Mouse (Mus musculus) frontal cortex, postnatal 36 days (tissue): ENCODE measurements around the gene Gm45753.
"Not testable (repeated sequence)": the region's sequence is repeated elsewhere in the genome, so short reads cannot be mapped to it uniquely, and the experiment has no call there.

ENCODE experiments used
- DNase-seq, 2 experiments: peaks; one replicate each; pipeline ENCODE4 v3.0.0; 2022; ENCODE audit warnings: low spot score in 2 of 2

The Gm45753 gene

GRCm38 (mm10) chr8:45308366-45308765 is at the start of gene Gm45753:
Gene Gm45753, minus strand, starts transcription at chr8:45308466.
- no peak for DNase-seq

GRCm38 (mm10) chr8:45355809-45356208 is 47.5 kb upstream of the Gm45753 start:
- DNase-seq = no peak

GRCm38 (mm10) chr8:45345031-45345430 is 36.8 kb upstream of the Gm45753 start:
- DNase-seq = peak; percentile 51 to 68

GRCm38 (mm10) chr8:45344298-45344697 is 36.0 kb upstream of the Gm45753 start:
- DNase-seq = no peak

- DNase-seq = no peak
Observed at GRCm38 (mm10) chr8:45341630-45342628, 33.7 kb upstream of the Gm45753 start.

GRCm38 (mm10) chr8:45333493-45333892 is 25.2 kb upstream of the Gm45753 start:
- no peak for DNase-seq

- DNase-seq = peak; percentile 47 to 54
Observed at GRCm38 (mm10) chr8:45332685-45333409, 24.6 kb upstream of the Gm45753 start, which contains the start of gene Cyp4v3. Gene Cyp4v3, minus strand, starts transcription at chr8:45333216.

- no peak for DNase-seq
Observed at GRCm38 (mm10) chr8:45330856-45331255, 22.6 kb upstream of the Gm45753 start.

- no peak for DNase-seq
Observed at GRCm38 (mm10) chr8:45329206-45329980, 21.1 kb upstream of the Gm45753 start.

- not testable (repeated sequence) for DNase-seq
Observed at GRCm38 (mm10) chr8:45327076-45327475, 18.8 kb upstream of the Gm45753 start.

- no peak for DNase-seq
Observed at GRCm38 (mm10) chr8:45324151-45324550, 15.9 kb upstream of the Gm45753 start.

GRCm38 (mm10) chr8:45321365-45321764 is 13.1 kb upstream of the Gm45753 start:
- no peak for DNase-seq

- DNase-seq = no peak
Observed at GRCm38 (mm10) chr8:45320930-45321329, 12.7 kb upstream of the Gm45753 start.

GRCm38 (mm10) chr8:45310967-45311366 is 2.7 kb upstream of the Gm45753 start:
- no peak for DNase-seq

- no peak for DNase-seq
Observed at GRCm38 (mm10) chr8:45305479-45305878, 2.8 kb downstream of the Gm45753 start.

GRCm38 (mm10) chr8:45304354-45304753 is 3.9 kb downstream of the Gm45753 start:
- DNase-seq = no peak

- no peak for DNase-seq
Observed at GRCm38 (mm10) chr8:45302390-45302789, 5.9 kb downstream of the Gm45753 start.

GRCm38 (mm10) chr8:45295276-45295675 is 13.0 kb downstream of the Gm45753 start:
- DNase-seq = no peak

- no peak for DNase-seq
Observed at GRCm38 (mm10) chr8:45294687-45295086, 13.6 kb downstream of the Gm45753 start, which contains the start of gene Klkb1. Gene Klkb1, minus strand, starts transcription at chr8:45294859.

- DNase-seq = peak in 1 of 2 experiments; percentile 15
Observed at GRCm38 (mm10) chr8:45291790-45292189, 16.5 kb downstream of the Gm45753 start.

GRCm38 (mm10) chr8:45281630-45282029 is 26.6 kb downstream of the Gm45753 start:
- DNase-seq = no peak

- DNase-seq = no peak
Observed at GRCm38 (mm10) chr8:45277453-45277852, 30.8 kb downstream of the Gm45753 start.
